Mouse (Mus musculus) cerebellum, postnatal 10 days (tissue): ENCODE measurements around the gene Drc1.

Source experiments
- DNase-seq, 2 experiments: peaks; one replicate each; pipeline ENCODE4 v3.0.0; 2021; ENCODE audit warnings: mixed read lengths in 2 of 2

Drc1 gene

GRCm38 (mm10) chr5:30281291-30281732, at the start of gene Drc1:
Gene Drc1 (plus strand): TSS chr5:30281388.
- DNase-seq: peak; percentile 79 to 80

GRCm38 (mm10) chr5:30231891-30232270, 49.3 kb upstream of the Drc1 start:
- no peak for DNase-seq

GRCm38 (mm10) chr5:30232271-30232971, 48.8 kb upstream of the Drc1 start, which contains the start of gene Selenoi:
Gene Selenoi (plus strand): TSS chr5:30232581.
- peak; percentile 99 to 100 for DNase-seq

GRCm38 (mm10) chr5:30233042-30233441, 48.1 kb upstream of the Drc1 start:
- DNase-seq: peak in 1 of 2 experiments; percentile 32

- DNase-seq: no peak
Observed at GRCm38 (mm10) chr5:30233979-30234378, 47.2 kb upstream of the Drc1 start.

- no peak for DNase-seq
Observed at GRCm38 (mm10) chr5:30235641-30236126, 45.5 kb upstream of the Drc1 start.

GRCm38 (mm10) chr5:30238533-30238932, 42.7 kb upstream of the Drc1 start:
- no peak for DNase-seq

- DNase-seq: no peak
Observed at GRCm38 (mm10) chr5:30240552-30240951, 40.6 kb upstream of the Drc1 start.

- no peak for DNase-seq
Observed at GRCm38 (mm10) chr5:30242410-30242809, 38.8 kb upstream of the Drc1 start.

- DNase-seq: peak; percentile 41 to 56
Observed at GRCm38 (mm10) chr5:30243741-30244140, 37.4 kb upstream of the Drc1 start.

GRCm38 (mm10) chr5:30245861-30246416, 35.2 kb upstream of the Drc1 start:
- DNase-seq: no peak

- DNase-seq: peak; percentile 25 to 35
Observed at GRCm38 (mm10) chr5:30247666-30248065, 33.5 kb upstream of the Drc1 start.

GRCm38 (mm10) chr5:30255567-30256354, 25.4 kb upstream of the Drc1 start:
- DNase-seq: no peak

GRCm38 (mm10) chr5:30258776-30259175, 22.4 kb upstream of the Drc1 start:
- DNase-seq: peak; percentile 44 to 51

- no peak for DNase-seq
Observed at GRCm38 (mm10) chr5:30270571-30271190, 10.5 kb upstream of the Drc1 start.

GRCm38 (mm10) chr5:30271599-30272281, 9.4 kb upstream of the Drc1 start:
- DNase-seq: peak; percentile 30 to 35

- peak; percentile 30 to 38 for DNase-seq
Observed at GRCm38 (mm10) chr5:30276361-30276760, 4.8 kb upstream of the Drc1 start.

- no peak for DNase-seq
Observed at GRCm38 (mm10) chr5:30278952-30279351, 2.2 kb upstream of the Drc1 start.

GRCm38 (mm10) chr5:30279446-30279845, 1.7 kb upstream of the Drc1 start:
- no peak for DNase-seq

- DNase-seq: no peak
Observed at GRCm38 (mm10) chr5:30280864-30281263, 324 bp upstream of the Drc1 start.

GRCm38 (mm10) chr5:30285944-30286799, 5.0 kb downstream of the Drc1 start:
- DNase-seq: no peak
